Mouse (Mus musculus) ES-E14 (cell line): ENCODE measurements around the gene Ntm.

Source experiments
- MAFK ChIP-seq: IDR thresholded peaks from 2 replicates; pipeline ENCODE4 v1.6.1; 2014; ENCODE audit warnings: mild to moderate bottlenecking, low read depth, low read length, inconsistent platforms; ENCODE audit not compliant: insufficient read depth
- ZC3H11A ChIP-seq: IDR thresholded peaks from 2 replicates; pipeline ENCODE4 v1.6.1; 2012; ENCODE audit warnings: low read depth, mild to moderate bottlenecking, inconsistent platforms, low read length, borderline replicate concordance

DNA sequence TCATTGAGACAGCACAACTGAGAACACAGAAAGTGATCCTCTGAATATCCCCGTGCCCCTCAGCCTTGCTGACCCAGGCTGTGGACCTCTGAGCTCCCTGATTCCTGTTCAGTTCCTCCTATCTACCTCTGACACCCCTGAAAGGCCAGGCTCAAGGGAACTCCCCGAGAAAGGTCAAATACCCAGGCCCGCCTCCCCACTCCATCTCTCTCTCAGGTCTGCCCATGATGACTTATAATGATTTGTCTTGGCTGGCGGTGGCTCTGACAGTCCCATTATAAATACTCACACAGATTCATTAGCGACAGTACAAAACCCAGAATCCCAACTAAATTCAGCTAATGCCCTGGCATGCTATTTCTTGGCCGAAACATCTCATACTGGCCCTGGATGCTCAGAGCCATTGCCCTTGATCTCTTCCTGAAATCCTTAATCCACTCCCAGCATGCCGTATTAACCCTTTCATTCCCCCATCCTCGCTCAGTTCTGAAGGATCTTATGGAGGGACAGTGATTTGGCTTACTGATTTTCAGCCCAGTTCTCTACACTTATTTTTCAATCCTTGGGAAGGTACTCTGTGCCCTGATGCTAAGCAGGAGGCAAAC, 317.0 kb downstream of the Ntm start:
- TF ChIP-seq ZC3H11A = no peak
- no peak for TF ChIP-seq MAFK
